Mouse (Mus musculus) kidney, embryonic 14.5 days (tissue): ENCODE results near the gene Col4a1. TPM values are rescaled to one million over a fixed set of nuclear protein-coding genes. Genes with fewer than 3 reads are reported as not detected.

Source experiments
- ATAC-seq: fragments of 200-750 bp; cut with Nextera tagmentation; 2 replicates; pipeline ENCODE4 v1.8.0; 2017; ENCODE audit warnings: moderate number of reproducible peaks, mild to moderate bottlenecking, moderate TSS enrichment, moderate library complexity; ENCODE audit not compliant: low FRiP score, low TSS enrichment
- H3K27ac ChIP-seq: fragments of 300-500 bp; sonication (generic); 2 replicates; pipeline ENCODE4 v1.5.1; 2014; ENCODE audit warnings: low read depth, mild to moderate bottlenecking, low read length, moderate library complexity, mixed read lengths
- H3K27me3 ChIP-seq: fragments of 300-500 bp; sonication (generic); 2 replicates; pipeline ENCODE4 v1.6.1; 2014; ENCODE audit warnings: mild to moderate bottlenecking, low read length; ENCODE audit not compliant: control insufficient read depth, insufficient read depth
- H3K36me3 ChIP-seq: fragments of 300-500 bp; sonication (generic); 2 replicates; pipeline ENCODE4 v1.6.1; 2014; ENCODE audit warnings: low read length, mixed read lengths; ENCODE audit not compliant: control insufficient read depth, insufficient read depth
- H3K4me1 ChIP-seq: fragments of 300-500 bp; sonication (generic); 2 replicates; pipeline ENCODE4 v1.6.1; 2014; ENCODE audit warnings: low read length, mixed read lengths; ENCODE audit not compliant: control insufficient read depth, insufficient read depth
- H3K4me2 ChIP-seq: fragments of 300-500 bp; sonication (generic); replicated peaks from 2 replicates; pipeline ENCODE4 v1.6.1; 2014; ENCODE audit warnings: low read depth, mild to moderate bottlenecking, low read length
- H3K4me3 ChIP-seq: fragments of 300-500 bp; sonication (generic); 2 replicates; pipeline ENCODE4 v1.5.1; 2014; ENCODE audit warnings: mild to moderate bottlenecking, low read length
- H3K9ac ChIP-seq: fragments of 300-500 bp; sonication (generic); 2 replicates; pipeline ENCODE4 v1.6.1; 2014; ENCODE audit warnings: low read depth, mild to moderate bottlenecking, low read length, moderate library complexity
- H3K9me3 ChIP-seq: fragments of 300-500 bp; sonication (generic); 2 replicates; pipeline ENCODE4 v1.6.1; 2016; ENCODE audit warnings: low read length; ENCODE audit not compliant: control insufficient read depth
- WGBS: fragments of 180-500 bp; shearing (Covaris S2); extraction: QIAGEN DNeasy Blood & Tissue Kit; methylation state at CpG from one replicate; pipeline ENCODE4 v1.1.7; 2014; 5-methylcytosine and 5-hydroxymethylcytosine counted together
- polyA plus RNA-seq: library from polyadenylated mRNA; unstranded; fragments of >200 nt; fragmentation: Nextera tagmentation; extraction: Ambion mirVana; gene quantifications from 2 replicates; pipeline ENCODE4 v1.2.1, GENCODE M21; 2014

Gene Col4a1
- polyA plus RNA-seq, 1 experiment from 2014 or later, result 322 TPM

DNA sequence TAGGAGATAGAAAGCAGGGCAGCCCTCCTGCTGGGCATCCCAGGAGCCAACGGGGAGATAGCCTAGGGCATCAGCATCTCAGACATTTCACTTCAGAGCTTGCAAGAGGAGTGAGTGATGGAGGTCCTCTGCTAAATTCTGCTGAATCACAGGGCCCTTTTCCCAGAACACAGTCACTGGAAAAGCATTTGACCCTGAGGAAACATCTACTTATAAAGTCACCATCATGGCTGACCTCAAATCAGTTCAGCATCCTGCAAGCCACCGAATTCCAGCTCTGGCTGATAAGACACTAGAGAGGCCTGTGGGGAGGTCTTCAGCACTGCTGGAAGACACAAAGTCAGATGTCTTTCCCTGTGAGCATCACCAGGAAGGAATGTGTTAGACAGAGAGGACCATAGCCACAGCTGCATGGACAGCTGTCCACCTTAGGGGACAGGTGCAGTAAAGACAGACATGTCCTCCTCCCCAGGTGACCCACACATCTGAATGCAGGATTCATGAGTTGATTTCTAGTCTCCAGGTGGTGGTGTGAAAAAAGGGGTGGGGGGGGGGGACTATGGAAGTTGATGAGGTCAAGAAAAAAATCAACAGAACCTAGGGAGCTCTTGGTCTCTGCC is 54.0 kb downstream of the Col4a1 start:
- Histone ChIP-seq H3K4me2 (no peak overlapping the region), H3K9ac (no peak overlapping the region), H3K36me3 (no peaks in the 10 kb centered on the region), H3K27ac (no peak overlapping the region), H3K4me1 (peaks cover 72% of the 10 kb centered on the region), H3K9me3 (no peaks in the 10 kb centered on the region), H3K27me3 (no peaks in the 10 kb centered on the region), H3K4me3 (no peak overlapping the region)
- no peak for ATAC-seq
- WGBS, result 69% methylated on average over 2 of the region's 2 CpGs

- no peaks in the 10 kb centered on the region for H3K27me3 ChIP-seq
- no peak for ATAC-seq
- WGBS, result 64% methylated on average over 13 of the region's 13 CpGs
- H3K36me3 ChIP-seq, result no peaks in the 10 kb centered on the region
- no peak overlapping the region for H3K9ac ChIP-seq
- H3K27ac ChIP-seq, result peak overlapping the region; percentile 25; the same call in 1 of the 2 replicates
- H3K9me3 ChIP-seq, result no peaks in the 10 kb centered on the region
- no peak overlapping the region for H3K4me2 ChIP-seq
- no peak overlapping the region for H3K4me3 ChIP-seq
- H3K4me1 ChIP-seq, result peaks cover 66% of the 10 kb centered on the region
These were observed 55.3 kb downstream of the Col4a1 start for GRCm38 (mm10) chr8:11257079-11258017.

DNA sequence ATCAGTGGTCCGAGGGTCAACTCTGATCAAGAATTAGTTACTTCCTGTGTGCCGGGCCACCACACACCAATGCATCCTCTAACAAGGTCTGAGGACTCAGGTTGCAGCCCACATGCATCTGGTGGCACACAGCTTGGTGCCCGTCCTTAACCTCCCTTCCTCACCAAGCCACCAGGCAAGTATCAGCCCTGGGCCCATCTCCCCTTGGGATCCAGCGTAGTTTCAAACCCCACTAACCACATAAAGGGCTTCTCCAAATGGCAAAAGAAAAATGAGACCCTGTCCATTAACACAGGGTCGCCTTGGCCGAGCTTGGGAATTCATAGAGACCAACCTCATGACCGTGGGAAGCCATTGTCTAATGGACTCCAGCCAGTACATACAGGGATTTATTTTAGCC is 56.2 kb downstream of the Col4a1 start:
- Histone ChIP-seq H3K4me1 (peaks cover 66% of the 10 kb centered on the region), H3K4me2 (no peak overlapping the region)
- peak; percentile 32; the same call in 1 of the 2 replicates for ATAC-seq

DNA sequence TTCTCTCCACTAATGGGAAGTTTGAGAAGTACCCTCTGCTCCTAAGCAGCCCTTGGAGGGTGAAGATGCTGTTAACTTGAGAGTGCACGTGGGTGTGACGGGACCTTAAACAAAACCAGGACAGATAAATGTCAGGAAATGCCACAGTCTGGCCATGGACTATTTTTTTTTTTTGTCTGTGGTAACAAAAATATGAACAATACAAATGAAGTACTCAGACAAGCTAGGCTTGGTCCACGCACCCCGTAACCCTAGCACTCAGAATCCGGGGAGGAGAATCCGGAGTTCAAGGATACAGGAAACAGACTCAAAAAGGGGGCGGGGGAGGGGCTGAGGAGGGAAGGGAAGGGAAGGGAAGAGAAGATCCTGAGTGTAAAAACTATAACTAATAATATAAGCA is 56.9 kb downstream of the Col4a1 start:
- 48% methylated on average over 7 of the region's 7 CpGs for WGBS
- Histone ChIP-seq H3K9ac (no peak overlapping the region), H3K4me3 (no peak overlapping the region), H3K9me3 (no peaks in the 10 kb centered on the region), H3K36me3 (no peaks in the 10 kb centered on the region), H3K4me1 (peaks cover 59% of the 10 kb centered on the region), H3K27me3 (no peaks in the 10 kb centered on the region), H3K27ac (peak overlapping the region; percentile 78; the same call in 1 of the 2 replicates), H3K4me2 (no peak overlapping the region)
- no peak for ATAC-seq

More for the DNA sequence above, 56.2 kb downstream of the Col4a1 start:
- no peaks in the 10 kb centered on the region for H3K27me3 ChIP-seq
- WGBS, result 33% methylated on average over 7 of the region's 7 CpGs
- H3K27ac ChIP-seq, result peak overlapping the region; percentile 78; the same call in 1 of the 2 replicates
- H3K9ac ChIP-seq, result no peak overlapping the region
- H3K4me3 ChIP-seq, result no peak overlapping the region
- no peaks in the 10 kb centered on the region for H3K9me3 ChIP-seq
- H3K36me3 ChIP-seq, result no peaks in the 10 kb centered on the region

DNA sequence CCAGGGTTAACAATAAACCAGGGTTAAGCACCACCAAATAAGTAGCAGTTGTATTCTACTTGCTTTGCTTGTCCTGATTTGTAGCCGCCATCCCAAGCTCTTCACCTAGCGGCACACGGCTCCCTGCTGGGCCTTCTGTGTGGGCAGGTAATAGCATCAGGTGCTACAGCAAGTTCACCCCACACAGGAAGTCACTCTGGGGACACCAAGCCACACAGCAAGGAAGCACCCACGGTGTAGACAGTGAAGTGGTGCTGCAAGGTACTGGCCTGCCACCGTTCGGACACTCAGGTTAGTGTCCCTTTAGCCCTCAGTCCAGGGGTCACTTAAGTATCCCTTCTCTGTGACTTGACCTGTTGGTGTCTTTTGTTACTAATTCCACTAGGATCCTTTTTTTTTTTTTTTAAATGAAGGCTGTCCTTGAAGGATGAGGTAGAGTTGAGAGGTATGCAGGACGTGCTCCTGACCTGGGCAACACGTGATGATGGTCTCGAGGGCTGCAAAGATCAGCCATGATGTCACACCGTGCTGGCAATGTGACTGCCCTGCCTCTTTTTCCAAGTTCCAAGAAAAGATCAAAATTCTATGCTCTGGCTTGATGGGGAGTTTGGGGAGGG is 57.6 kb downstream of the Col4a1 start:
- Histone ChIP-seq H3K4me1 (peaks cover 55% of the 10 kb centered on the region), H3K27me3 (no peaks in the 10 kb centered on the region), H3K4me2 (no peak overlapping the region), H3K9ac (no peak overlapping the region), H3K27ac (no peak overlapping the region), H3K36me3 (no peaks in the 10 kb centered on the region), H3K4me3 (no peak overlapping the region), H3K9me3 (no peaks in the 10 kb centered on the region)
- 79% methylated on average over 10 of the region's 10 CpGs for WGBS
- ATAC-seq, result no peak

- no peak overlapping the region for H3K9ac ChIP-seq
- no peaks in the 10 kb centered on the region for H3K9me3 ChIP-seq
- 71% methylated on average over 2 of the region's 2 CpGs for WGBS
- no peak overlapping the region for H3K4me2 ChIP-seq
- no peaks in the 10 kb centered on the region for H3K27me3 ChIP-seq
- H3K36me3 ChIP-seq, result no peaks in the 10 kb centered on the region
- ATAC-seq, result no peak
- H3K4me3 ChIP-seq, result no peak overlapping the region
- H3K27ac ChIP-seq, result no peak overlapping the region
- peaks cover 55% of the 10 kb centered on the region for H3K4me1 ChIP-seq
These were observed 58.1 kb downstream of the Col4a1 start for GRCm38 (mm10) chr8:11254510-11254909.

DNA sequence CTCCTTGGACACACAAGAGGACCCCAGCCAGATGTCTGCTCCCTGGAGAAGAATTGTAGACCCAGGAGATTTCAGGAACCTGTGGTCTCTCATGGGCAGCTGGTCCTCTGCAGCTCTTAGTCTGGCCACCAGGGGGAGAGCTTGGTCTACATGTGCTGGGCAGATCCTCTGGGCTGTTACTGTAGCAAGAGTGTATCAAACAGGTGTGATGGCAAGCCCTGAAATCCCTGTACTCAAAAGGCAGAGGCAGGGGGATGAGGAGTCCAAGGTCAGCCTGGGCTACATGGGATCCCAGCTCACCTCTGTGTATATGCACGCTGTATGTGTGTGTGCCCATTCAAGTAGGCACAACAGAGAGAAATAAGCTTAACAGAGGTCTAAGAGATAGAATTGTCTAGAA is 59.1 kb downstream of the Col4a1 start:
- Histone ChIP-seq H3K4me1 (peaks cover 56% of the 10 kb centered on the region), H3K9ac (no peak overlapping the region), H3K4me3 (no peak overlapping the region), H3K27ac (peak overlapping the region; percentile 20), H3K4me2 (no peak overlapping the region), H3K27me3 (no peaks in the 10 kb centered on the region), H3K36me3 (no peaks in the 10 kb centered on the region), H3K9me3 (no peaks in the 10 kb centered on the region)
- ATAC-seq, result 0 out of 2 replicates have a peak, but pooled peaks have one; percentile 41
- WGBS, result 84% methylated on average over 1 of the region's 1 CpGs

DNA sequence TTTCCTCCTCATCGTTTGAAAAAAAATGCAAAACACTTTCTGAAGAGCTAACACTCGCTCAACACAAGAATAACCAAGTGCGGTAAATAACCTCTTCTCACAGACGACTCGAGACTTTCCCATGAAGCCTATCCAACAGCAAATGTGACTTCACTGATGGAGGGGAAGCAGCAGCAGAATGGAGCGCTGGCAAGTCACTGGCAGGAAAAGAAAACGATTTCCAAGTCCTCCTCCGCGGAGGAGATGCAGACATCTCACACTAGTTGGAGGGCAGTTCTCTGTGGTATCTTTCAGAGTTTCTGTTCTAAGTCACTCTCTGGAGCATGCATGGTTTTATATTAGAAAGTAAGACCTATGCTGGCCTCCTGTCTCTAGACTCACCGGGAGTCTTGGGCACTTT is 59.6 kb downstream of the Col4a1 start:
- no peak for ATAC-seq
- H3K4me1 ChIP-seq, result peaks cover 55% of the 10 kb centered on the region
- H3K36me3 ChIP-seq, result no peaks in the 10 kb centered on the region
- no peak overlapping the region for H3K4me3 ChIP-seq
- H3K27ac ChIP-seq, result peak overlapping the region; percentile 20
- H3K27me3 ChIP-seq, result no peaks in the 10 kb centered on the region
- 70% methylated on average over 10 of the region's 10 CpGs for whole genome bisulfite sequencing
- H3K4me2 ChIP-seq, result no peak overlapping the region
- H3K9ac ChIP-seq, result no peak overlapping the region
- H3K9me3 ChIP-seq, result no peaks in the 10 kb centered on the region
